Mouse (Mus musculus) left cerebral cortex, postnatal 36 days (tissue): ENCODE data around the gene Slc3a1. TPM values are rescaled to one million over a fixed set of nuclear protein-coding genes. Genes with fewer than 3 reads are reported as not detected.

Experiments
- DNase-seq, 2 experiments: peaks; one replicate each; pipeline ENCODE4 v3.0.0; 2021 to 2022; ENCODE audit warnings: low spot score in 2 of 2, mixed read lengths in 1 of 2
- intact Hi-C: fragments of 180-260 bp; cut with DNase I; formaldehyde crosslinking; loops from one replicate; pipeline ENCODE4 v1.15.1; 2025
- total RNA-seq, 2 experiments: library from RNA; stranded (reverse); gene quantifications; 2 replicates each; pipeline ENCODE4 v1.2.3; 2021

Gene Slc3a1
- total RNA-seq, 2 experiments from 2014 or later, result 0.17 to 0.18 TPM

GRCm38 (mm10) chr17:85033087-85033486, 4.9 kb downstream of the Slc3a1 start:
- DNase-seq, result no peak
- intact Hi-C loops, result no loop called here

GRCm38 (mm10) chr17:85034068-85034467, 5.9 kb downstream of the Slc3a1 start:
- intact Hi-C loops, result no loop called here
- peak; percentile 30 to 42 for DNase-seq

DNA sequence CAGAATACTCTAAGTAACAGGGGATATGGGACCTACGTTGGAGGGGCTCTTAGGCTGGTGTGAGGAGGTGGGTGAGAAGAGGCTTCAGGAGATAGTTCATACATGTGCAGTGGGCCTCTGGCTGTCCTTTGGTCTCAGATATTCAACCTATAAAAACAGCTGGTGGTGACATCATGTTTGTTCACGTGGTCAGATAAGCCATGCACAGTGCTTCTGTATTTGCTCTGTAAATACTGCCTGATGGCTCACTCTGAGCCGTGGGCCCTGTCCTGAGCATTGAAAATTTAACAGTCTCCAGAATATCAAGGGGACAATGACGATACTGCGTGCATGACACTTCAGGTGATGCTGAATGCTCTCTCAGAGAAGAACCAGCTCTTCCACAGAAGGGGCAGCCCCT, 9.7 kb downstream of the Slc3a1 start:
- intact Hi-C loops, result no loop called here
- DNase-seq, result no peak

DNA sequence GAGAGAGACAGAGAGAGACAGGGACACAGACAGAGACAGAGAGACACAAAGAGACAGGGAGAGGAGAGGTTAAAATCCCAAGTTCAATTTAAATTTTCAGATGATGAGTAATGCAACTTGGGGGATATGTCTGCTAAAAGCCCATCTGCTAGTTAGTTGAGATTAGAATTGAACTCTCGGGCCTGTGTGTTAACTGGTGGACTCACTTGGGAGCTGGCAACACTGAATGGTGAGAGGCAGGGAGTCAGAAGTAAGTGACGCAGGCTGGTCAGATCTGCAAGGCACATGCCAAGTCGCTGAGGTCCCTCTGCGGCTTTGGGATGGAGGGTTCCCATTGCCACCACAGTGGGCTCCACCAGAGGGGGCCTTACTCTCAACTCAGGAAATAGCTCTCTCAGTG, 10.1 kb downstream of the Slc3a1 start:
- no peak for DNase-seq
- intact Hi-C loops, result no loop called here

GRCm38 (mm10) chr17:85038761-85039160, 10.6 kb downstream of the Slc3a1 start:
- no peak for DNase-seq
- intact Hi-C loops, result no loop called here

- intact Hi-C loops, result no loop called here
- no peak for DNase-seq
These were observed 12.7 kb downstream of the Slc3a1 start for GRCm38 (mm10) chr17:85040913-85041312.

DNA sequence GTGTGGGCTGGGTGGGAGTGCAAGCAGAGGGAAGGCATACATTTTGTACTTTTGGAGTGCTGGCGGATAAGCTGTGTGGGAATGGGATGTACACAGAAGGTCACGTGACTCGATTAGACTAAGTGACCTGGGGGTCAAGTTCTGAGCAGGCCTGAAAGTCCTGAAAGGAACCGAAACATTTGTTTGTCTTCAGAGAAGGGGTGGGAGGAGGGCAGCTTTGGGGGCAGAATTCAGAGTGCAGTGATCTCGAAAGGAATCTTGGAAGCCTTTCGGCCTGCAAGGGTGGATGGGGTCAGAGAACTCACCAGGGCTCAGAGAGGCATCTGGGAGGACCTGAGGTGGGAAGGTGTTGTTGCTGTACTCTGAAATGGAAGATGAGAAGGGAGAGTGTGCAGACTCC, 14.2 kb downstream of the Slc3a1 start:
- no peak for DNase-seq
- intact Hi-C loops, result no loop called here

- DNase-seq, result no peak
These were observed 15.2 kb downstream of the Slc3a1 start for GRCm38 (mm10) chr17:85043404-85043816.

GRCm38 (mm10) chr17:85044466-85044865, 16.3 kb downstream of the Slc3a1 start:
- intact Hi-C loops, result no loop called here
- no peak for DNase-seq

More at GRCm38 (mm10) chr17:85043404-85043816, 15.2 kb downstream of the Slc3a1 start:
- intact Hi-C loops, result no loop called here

- intact Hi-C loops, result no loop called here
- DNase-seq, result no peak
These were observed 17.0 kb downstream of the Slc3a1 start for GRCm38 (mm10) chr17:85045160-85045559.

- intact Hi-C loops, result no loop called here
- DNase-seq, result no peak
These were observed 20.2 kb downstream of the Slc3a1 start for GRCm38 (mm10) chr17:85048379-85048778.

DNA sequence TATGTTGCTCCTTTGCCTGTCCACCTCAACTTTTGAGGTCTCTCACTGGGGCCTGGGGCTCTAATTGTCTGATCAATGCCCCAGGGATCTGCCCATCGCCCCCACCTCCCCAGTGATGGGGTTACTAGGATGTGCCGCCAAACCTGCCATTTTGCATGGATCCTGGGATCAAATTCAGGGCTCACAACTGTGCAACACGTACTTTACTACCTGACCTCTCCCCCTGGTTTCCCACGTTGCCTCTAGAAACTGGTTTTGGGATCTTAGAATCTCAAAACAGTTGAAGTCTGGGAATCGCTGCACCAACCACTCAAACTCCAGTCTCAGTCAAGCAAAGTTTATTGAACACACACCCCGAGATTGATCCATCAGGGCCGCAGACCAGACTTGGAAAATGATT, 30.1 kb downstream of the Slc3a1 start:
- intact Hi-C loops, result no loop called here
- DNase-seq, result no peak

DNA sequence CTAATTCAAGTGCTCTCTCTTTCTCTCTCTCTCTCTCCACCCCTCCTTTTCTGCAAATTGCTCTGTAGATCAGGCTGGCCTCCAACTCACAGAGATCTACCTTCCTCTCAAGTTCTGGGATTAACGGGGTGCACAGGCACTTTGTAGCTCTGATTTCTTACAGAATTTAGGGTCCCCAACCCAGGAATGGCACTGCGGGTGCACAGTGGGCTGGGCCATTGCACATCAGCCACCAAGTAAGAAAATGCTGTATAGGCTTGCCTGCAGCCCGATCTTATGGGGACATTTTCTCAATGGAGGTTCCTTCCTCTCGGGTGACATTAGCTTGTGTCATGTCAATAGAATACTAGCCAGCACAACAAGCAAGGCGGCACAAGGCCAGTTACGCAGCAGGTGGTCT, 31.0 kb downstream of the Slc3a1 start:
- DNase-seq, result no peak
- intact Hi-C loops, result no loop called here

DNA sequence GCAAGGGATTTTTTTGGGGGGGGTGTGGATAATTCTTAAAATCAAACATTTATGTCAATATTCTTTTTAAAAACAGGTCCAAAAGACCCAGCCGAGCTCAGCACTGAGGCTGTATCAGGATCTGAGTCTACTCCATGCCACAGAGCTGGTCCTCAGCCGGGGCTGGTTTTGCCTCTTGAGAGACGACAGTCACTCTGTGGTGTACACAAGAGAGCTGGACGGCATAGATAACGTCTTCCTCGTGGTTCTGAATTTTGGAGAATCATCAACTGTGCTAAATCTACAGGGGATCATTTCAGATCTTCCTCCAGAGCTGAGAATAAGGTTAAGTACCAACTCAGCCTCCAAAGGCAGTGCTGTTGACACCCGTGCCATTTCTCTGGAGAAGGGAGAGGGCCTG, 35.4 kb downstream of the Slc3a1 start:
- intact Hi-C loops, result no loop called here

DNA sequence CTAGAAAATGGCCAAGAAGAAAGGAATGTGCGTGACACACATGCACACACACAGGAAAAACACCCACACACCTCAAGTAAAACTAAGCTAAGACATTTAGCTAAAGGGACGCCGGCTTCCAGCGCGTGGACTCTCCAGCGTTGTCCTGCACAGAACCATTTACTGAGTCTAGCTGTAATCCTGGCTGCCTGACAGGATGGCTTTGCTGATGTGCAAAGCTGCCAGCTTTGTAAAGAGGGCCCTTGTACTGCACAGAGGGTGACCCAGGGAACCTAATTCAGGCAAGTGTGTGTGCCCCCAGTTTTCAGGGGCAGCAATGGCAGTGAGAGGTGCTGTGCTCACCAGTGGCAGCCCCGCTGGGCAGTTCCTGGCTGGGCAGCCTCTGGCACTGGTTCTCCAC, 39.2 kb downstream of the Slc3a1 start:
- DNase-seq, result no peak
- intact Hi-C loops, result no loop called here

More for the DNA sequence above, 35.4 kb downstream of the Slc3a1 start:
- no peak for DNase-seq

DNA sequence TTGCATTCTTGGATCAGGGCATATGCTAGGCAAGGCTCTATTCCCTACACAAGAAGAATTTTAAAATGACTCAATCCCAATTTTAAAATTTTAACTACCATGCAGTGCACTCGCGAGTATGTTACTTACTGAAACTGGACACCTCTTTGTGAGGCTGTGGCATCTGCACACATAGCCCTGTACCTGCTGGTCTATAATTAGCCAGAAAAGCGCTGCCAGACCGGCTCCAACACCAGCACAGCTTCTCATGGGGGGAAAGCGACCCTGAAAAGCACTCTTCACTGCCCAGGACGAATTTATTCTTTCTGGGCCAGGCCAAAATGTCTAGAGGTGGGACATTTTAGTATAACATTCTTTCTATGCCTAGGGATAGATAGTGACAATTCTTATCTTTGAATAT, 42.5 kb downstream of the Slc3a1 start:
- DNase-seq, result no peak
- intact Hi-C loops, result loop anchor here (5.0 kb wide), 1 partner anchor 43 kb away; the partner anchor contains the start of gene Slc3a1

DNA sequence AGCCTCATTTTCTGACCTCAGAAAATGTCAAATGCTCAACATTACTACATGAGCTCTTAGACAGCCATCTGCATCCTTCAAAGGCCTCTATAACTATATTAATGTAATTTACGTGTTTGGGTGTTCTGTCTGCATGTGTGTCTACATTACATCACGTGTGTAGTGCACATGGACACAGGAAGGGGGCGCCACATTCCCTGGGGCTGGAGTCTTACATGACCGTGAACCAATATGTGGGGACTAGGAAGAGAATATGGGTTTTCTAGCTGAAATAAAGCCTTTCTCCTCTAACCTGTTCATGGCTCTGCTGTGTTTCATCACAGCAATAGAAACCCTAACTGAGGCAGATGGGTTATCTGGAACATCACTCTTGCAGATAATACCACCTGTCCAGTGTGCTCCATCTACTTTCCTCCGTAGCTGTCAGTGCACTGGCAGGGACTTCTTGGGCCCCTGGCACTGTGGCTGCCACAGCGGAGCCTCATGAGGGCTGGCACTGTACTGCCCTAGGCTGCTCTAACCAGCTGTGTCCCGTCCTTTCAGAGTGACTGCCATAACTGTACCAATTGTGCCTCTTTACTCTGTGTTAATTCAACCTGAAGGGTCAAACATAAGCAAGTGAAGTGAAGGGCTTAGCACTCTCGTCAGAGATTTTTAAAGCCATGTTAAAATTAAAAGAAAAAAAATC, 43.1 kb downstream of the Slc3a1 start:
- DNase-seq, result no peak
- intact Hi-C loops, result loop anchor here (5.0 kb wide), 1 partner anchor 44 kb away; the partner anchor contains the start of gene Slc3a1

- no peak for DNase-seq
- intact Hi-C loops, result loop anchor here (5.0 kb wide), 1 partner anchor 45 kb away; the partner anchor contains the start of gene Slc3a1
These were observed 44.2 kb downstream of the Slc3a1 start for GRCm38 (mm10) chr17:85072383-85072782.

- intact Hi-C loops, result loop anchor here (5.0 kb wide), 1 partner anchor 46 kb away; the partner anchor contains the start of gene Slc3a1
- DNase-seq, result no peak
These were observed 45.0 kb downstream of the Slc3a1 start for GRCm38 (mm10) chr17:85073214-85073613.

- intact Hi-C loops, result loop anchor here (5.0 kb wide), 1 partner anchor 47 kb away; the partner anchor contains the start of gene Slc3a1
- no peak for DNase-seq
These were observed 45.9 kb downstream of the Slc3a1 start for GRCm38 (mm10) chr17:85074083-85074482.

- no peak for DNase-seq
- intact Hi-C loops, result no loop called here
These were observed 51.1 kb downstream of the Slc3a1 start for GRCm38 (mm10) chr17:85079276-85079675.
